Mouse (Mus musculus) right cerebral cortex, postnatal 14 days (tissue): ENCODE data around the gene Snip1.

Experiments used
- DNase-seq: peaks from one replicate; pipeline ENCODE4 v3.0.0; 2022

Snip1 gene

GRCm38 (mm10) chr4:125101334-125101733 is 34.9 kb downstream of the Snip1 start:
- DNase-seq: no peak

GRCm38 (mm10) chr4:125105354-125105753 is 38.9 kb downstream of the Snip1 start:
- no peak for DNase-seq

- peak; percentile 87 for DNase-seq
Observed at GRCm38 (mm10) chr4:125114638-125115037, 48.2 kb downstream of the Snip1 start.

GRCm38 (mm10) chr4:125115081-125115480 is 48.6 kb downstream of the Snip1 start:
- DNase-seq: no peak

GRCm38 (mm10) chr4:125115710-125116089 is 49.2 kb downstream of the Snip1 start:
- no peak for DNase-seq

- DNase-seq: peak; percentile 60
Observed at GRCm38 (mm10) chr4:125116090-125116861, 49.8 kb downstream of the Snip1 start.

GRCm38 (mm10) chr4:125116929-125117328 is 50.5 kb downstream of the Snip1 start:
- no peak for DNase-seq

GRCm38 (mm10) chr4:125117902-125118320 is 51.4 kb downstream of the Snip1 start:
- no peak for DNase-seq

- no peak for DNase-seq
Observed at GRCm38 (mm10) chr4:125119070-125119469, 52.6 kb downstream of the Snip1 start.

- no peak for DNase-seq
Observed at GRCm38 (mm10) chr4:125119721-125120120, 53.2 kb downstream of the Snip1 start.

- no peak for DNase-seq
Observed at GRCm38 (mm10) chr4:125122431-125123278, 56.2 kb downstream of the Snip1 start.

- DNase-seq: no peak
Observed at GRCm38 (mm10) chr4:125123279-125123671, 56.8 kb downstream of the Snip1 start.
